Mouse (Mus musculus) testis, postnatal 14 days (tissue): Measurements from ENCODE around the gene Fyb.

Experiments used
- DNase-seq: peaks from one replicate; pipeline ENCODE4 v3.0.0; 2021; ENCODE audit warnings: low spot score

Fyb gene

GRCm38 (mm10) chr15:6522653-6523167, at the start of gene Fyb:
TSS of gene Fyb (plus strand) at chr15:6522853.
- DNase-seq, result no peak

- DNase-seq, result no peak
Observed at GRCm38 (mm10) chr15:6483561-6483960, 39.1 kb upstream of the Fyb start.

GRCm38 (mm10) chr15:6492386-6492785, 30.3 kb upstream of the Fyb start:
- no peak for DNase-seq

DNA sequence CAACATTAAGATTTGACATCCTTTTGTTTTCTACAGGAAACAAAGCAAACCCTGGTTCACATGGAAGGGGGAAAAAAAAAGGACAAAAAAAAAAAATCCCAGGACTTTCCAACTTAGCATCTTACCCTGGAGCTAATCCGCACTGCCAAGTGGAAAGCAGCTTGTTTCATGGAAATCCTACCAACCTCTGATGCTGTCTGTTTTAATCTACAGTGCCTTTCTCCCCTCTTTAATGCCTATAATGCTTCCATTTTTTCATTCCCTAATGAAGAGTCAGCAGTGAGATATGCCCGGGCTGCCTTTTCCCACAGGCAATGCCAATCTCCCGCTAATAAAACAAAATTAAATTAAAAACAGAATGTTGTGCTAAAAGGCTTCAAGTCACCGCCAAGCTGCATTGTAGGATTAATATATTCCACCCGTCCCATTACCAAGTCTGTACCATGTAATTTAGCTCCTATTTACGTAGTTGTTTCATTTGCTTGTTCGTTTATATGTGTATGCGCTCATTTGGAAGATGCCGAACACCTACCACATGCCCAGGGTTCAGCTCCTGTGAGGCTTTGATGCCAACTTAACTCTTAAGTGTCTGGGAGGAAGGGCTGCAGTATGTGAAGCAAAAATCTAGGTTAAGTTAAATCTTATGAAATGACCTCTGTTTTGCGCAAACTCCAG, 24.1 kb upstream of the Fyb start:
- DNase-seq, result no peak

GRCm38 (mm10) chr15:6500787-6501186, 21.9 kb upstream of the Fyb start:
- no peak for DNase-seq

- no peak for DNase-seq
Observed at GRCm38 (mm10) chr15:6517525-6517924, 5.1 kb upstream of the Fyb start.

- DNase-seq, result no peak
Observed at GRCm38 (mm10) chr15:6519417-6520255, 3.0 kb upstream of the Fyb start.

DNA sequence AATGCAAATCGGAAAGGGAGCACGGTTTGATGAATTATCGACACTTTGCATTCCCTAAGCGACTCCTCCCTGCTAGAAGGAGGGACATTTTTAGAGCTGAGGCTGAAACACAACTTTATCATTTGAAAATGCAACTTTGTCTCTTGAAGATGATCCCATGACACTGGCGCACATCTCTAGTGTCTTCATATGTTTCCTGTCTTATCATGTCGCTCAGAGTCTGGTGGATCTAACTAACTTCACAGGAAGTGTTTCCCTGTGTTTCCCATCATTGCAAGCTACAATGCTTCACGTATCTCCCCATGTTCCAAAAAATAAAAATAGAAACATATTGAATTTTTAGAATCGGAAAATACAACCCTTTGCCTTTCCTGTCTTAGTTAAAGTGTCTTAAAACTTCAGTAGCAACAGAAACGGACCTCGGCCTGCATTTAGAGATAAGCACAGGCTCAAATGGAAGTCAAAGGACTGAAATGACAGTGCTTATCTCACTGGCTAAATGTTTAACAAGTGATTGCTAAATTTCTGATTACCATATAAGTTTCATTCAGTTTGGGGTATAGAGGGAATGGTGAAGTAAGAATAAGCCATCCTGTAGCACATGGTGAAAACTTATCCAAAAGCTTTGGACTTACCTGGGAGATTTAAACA, 2.0 kb upstream of the Fyb start:
- DNase-seq, result no peak

- DNase-seq, result no peak
Observed at GRCm38 (mm10) chr15:6524801-6525200, 2.1 kb downstream of the Fyb start.

DNA sequence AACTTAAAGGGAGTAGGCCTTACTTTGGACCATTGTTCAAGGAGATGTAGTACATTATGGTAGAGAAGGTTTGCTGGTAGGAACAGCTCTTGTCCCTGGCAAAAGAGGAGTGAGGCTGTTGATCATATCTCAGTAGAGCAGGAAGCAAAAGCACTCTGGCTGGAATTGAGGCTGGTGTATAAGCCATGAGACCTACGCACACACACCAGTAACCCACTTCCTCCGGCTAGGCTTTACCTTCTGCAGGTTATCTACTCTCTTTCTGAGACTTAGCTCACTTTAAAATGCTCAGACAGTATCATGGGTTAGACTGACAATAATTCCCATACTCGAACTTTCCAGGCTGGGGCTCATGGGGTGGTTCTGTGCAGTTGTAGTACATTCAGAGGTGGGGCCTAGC, 2.7 kb downstream of the Fyb start:
- no peak for DNase-seq

GRCm38 (mm10) chr15:6533858-6534343, 11.2 kb downstream of the Fyb start:
- DNase-seq, result no peak

DNA sequence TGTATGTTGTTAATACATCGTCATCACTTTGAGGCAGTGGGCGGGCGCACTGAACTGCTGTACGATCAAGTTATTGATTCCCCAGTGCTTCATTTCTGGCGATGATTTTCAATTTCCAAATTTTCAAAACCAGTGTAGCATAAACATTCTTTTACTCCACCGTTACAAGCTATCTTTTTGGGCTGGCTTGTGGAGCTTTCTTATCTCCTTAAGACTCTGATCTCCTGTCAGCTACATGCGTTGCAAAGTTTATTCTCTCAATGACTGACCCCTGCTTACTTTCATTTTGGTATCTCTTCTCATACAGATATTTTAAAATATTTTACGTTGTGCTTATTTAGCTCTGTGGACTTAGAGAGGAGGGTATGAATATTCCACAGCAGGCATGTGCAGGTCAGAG, 11.9 kb downstream of the Fyb start:
- DNase-seq, result no peak

DNA sequence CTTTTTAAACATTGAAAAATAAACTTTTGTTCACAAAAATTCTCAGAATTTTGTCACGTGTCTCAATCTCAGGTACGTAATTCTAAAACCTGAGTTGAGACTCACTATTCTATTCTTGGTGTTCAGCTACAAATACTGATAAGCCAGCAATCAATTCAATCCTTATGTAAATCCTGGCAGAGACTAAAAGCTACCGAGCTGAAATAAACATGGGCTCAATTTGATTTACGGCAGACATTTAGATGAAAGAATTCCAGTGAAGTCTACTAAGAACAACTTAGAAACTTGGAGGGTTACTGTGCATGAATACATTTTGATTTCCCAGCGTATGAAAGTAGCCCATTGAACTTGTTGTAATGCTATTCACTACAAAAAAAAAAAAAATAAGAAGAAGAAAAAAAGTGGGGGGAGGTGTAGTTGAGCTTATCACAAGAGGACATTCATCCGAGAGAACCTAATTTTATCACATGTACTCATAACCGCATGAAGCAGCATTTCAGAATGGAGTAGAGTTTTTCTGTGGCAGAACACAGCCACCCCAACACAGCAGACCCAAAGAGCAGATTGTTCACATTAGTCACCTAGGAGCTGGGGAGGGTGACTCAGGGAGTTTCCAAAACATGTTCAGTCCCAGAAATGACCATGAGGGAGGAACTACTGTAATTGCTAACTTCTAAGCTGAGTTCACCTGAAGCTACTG, 17.1 kb downstream of the Fyb start:
- no peak for DNase-seq

GRCm38 (mm10) chr15:6548911-6549310, 26.3 kb downstream of the Fyb start:
- no peak for DNase-seq

GRCm38 (mm10) chr15:6551875-6552274, 29.2 kb downstream of the Fyb start:
- no peak for DNase-seq

GRCm38 (mm10) chr15:6554742-6555141, 32.1 kb downstream of the Fyb start:
- DNase-seq, result no peak

GRCm38 (mm10) chr15:6555536-6555935, 32.9 kb downstream of the Fyb start:
- no peak for DNase-seq

DNA sequence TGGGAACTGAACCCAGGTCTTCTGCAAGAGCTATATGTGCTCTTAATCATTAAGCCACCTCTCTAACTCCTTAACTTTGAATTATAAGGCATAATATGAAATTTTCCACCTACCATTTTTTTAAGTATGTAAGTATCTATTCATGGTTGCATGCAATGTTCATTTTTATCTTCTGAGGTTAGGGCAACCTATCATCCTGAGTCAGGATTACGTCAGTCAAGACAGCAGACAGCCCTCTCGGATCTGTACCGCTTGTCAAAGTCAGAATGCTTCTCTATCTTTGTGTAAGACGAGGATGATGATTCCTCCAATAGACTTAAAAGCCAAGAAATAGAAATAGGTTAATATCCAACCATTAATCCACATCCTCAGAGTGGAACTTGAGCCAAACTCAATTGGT, 33.6 kb downstream of the Fyb start:
- no peak for DNase-seq

DNA sequence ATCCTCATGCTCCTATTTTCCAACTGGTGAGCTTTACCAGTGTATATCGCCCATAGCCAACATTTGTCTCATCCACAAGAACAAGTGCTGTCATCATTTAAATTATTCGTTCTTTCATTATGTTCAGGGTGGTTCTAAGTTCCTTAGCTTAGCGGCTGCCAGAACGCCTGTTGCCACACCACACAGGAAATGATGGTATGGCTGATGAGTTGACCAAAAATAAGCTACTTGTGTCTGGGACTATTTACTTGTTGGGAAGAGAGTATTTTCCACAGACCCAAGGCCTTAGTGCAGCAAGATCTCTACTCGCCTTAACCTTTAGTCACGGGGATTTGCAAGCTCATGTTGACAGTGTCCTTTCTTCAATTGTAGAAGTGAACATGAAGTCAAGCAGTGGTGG, 34.3 kb downstream of the Fyb start:
- DNase-seq, result no peak

- no peak for DNase-seq
Observed at GRCm38 (mm10) chr15:6557552-6557951, 34.9 kb downstream of the Fyb start.

DNA sequence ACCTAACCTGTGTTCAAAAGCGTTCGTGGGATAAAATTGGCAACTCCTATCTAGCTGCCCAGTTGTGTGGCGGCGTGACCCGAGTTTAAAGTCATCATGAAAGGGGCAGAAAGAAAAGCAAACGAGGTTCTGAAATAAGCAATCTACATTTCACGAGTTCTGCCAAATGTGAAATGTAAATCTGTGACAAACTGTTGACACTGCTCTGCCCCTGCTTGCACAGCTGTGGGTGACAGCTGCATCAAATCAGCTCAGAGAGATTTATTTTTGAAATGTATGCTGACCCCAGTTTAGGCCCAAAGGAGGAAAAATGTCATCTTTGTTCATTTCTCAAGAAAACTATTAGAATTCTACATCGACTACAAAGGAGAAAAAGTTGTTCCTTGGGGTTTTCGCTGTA, 36.5 kb downstream of the Fyb start:
- no peak for DNase-seq

- no peak for DNase-seq
Observed at GRCm38 (mm10) chr15:6560696-6561095, 38.0 kb downstream of the Fyb start.
